Mouse (Mus musculus) stomach, postnatal 0 days (tissue): ENCODE measurements around the gene Arhgap24.

Source experiments
- CTCF ChIP-seq: IDR thresholded peaks from 2 replicates; pipeline ENCODE4 v1.5.1; 2016; ENCODE audit warnings: antibody characterized with exemption, low read depth, mild to moderate bottlenecking, moderate library complexity
- EP300 ChIP-seq: optimal IDR thresholded peaks from 2 replicates; pipeline ENCODE3; 2016; ENCODE audit warnings: antibody characterized with exemption

DNA sequence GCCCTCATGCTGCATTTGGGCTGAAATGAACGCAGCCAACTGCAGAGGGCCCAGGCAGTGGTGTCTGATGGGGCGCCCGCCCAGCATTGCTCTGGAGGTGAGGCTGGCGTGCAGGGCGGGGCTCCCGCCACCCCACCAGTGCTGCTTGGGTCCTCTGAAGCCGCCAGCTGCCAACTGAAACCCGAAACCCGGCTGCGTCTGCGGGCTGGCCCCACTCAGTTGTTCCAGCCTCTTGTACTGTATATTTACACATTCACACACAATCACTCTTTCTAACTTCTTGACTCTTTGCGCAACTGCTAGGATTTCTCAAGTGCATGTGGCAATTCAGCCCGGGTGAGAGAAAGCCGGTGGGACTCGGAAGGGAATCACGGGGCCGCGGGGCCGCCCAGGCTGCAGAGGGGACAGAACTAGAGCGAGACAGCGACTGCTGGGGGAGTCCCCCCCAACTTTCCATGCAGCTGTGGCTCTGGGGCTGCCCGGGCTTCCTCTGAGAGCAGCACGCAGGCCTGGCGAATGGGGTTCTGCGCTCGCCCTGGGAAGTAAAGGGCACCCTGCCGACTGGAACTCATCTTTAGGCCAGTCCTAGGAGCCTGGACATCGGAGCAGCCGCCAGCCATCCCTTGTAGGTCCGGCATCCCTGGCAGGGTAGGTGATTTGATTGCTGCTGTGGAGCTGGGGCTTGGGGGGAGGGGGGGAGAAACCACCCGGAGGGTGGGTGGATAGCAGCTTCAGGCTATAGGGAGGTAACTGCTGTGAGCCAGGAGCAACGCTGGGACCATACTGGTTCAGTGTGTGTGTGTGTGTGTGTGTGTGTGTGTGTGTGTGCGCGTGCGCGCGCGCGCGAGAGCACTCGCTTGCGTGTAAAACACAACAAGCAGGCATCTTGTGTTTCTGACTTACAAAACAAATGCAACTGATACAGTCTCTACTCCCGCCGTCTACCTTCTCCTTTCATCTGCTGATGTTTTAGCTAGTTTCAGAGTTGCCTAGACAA, at the start of gene Arhgap24:
- peak; percentile 38; the same call in 1 of the 2 replicates for TF ChIP-seq CTCF
- TF ChIP-seq EP300, result peak; percentile 26
